In genomic region chr12:76370831-76371571, GRCm38 (mm10) we compare ENCODE assay signal across 7 mouse cellular contexts. TPM values are rescaled to one million over a fixed set of nuclear protein-coding genes. Genes with fewer than 3 reads are reported as not detected.
DNase-seq lines count a peak whose midpoint lies in the region; ATAC-seq and TF ChIP-seq lines count a peak whose summit lies in the region.

No protein-coding gene starts in this region.

- no peaks in the 10 kb centered on the region for H3K36me3 ChIP-seq in limb, embryonic 14.5 days (ENCODE audit: control insufficient read depth, insufficient read depth, low read length)
- no peaks in the 10 kb centered on the region for H3K36me3 ChIP-seq in midbrain, embryonic 15.5 days (replicated peaks)

- H3K9me3 ChIP-seq in limb, embryonic 14.5 days (ENCODE audit: control insufficient read depth, low read length): no peaks in the 10 kb centered on the region
- H3K9me3 ChIP-seq in midbrain, embryonic 15.5 days: no peaks in the 10 kb centered on the region

- under 1% methylated on average over 42 of the region's 63 CpGs for WGBS in limb, embryonic 14.5 days
- under 1% methylated on average over 62 of the region's 63 CpGs for WGBS in midbrain, embryonic 15.5 days

- H3K9ac ChIP-seq in limb, embryonic 14.5 days (ENCODE audit: low read depth, low read length, severe bottlenecking): peak overlapping the region; percentile 99
- peak overlapping the region; percentile 97 for H3K9ac ChIP-seq in midbrain, embryonic 15.5 days

- 0 out of 2 replicates have a peak, but pooled peaks have one; percentile 16 for TF ChIP-seq POLR2A in limb, embryonic 14.5 days (IDR thresholded peaks at IDR 0.05; ENCODE audit: borderline replicate concordance, extremely low read depth, insufficient read depth, insufficient read length)

- DNase-seq in adrenal gland, adult 2 months: peak; percentile 91
- DNase-seq in embryo, embryonic 11 days: peak; percentile 90
- DNase-seq in kidney, adult 11 months: peak; percentile 71
- DNase-seq in limb, embryonic 14.5 days (ENCODE audit: low spot score): peak; percentile 85
- peak; percentile 66 to 71 for DNase-seq in spleen, postnatal 14 days (ENCODE audit: low spot score in 2 of 2)

- peak; percentile 31 for ATAC-seq in granulocyte monocyte progenitor cell, adult 5-6 weeks (replicated peaks; ENCODE audit: poor library complexity, severe bottlenecking)
- peak; percentile 67 for ATAC-seq in limb, embryonic 14.5 days (ENCODE audit: low FRiP score, low read depth)
- peak; percentile 7; the same call in 1 of the 2 replicates for ATAC-seq in midbrain, embryonic 15.5 days (replicated peaks)

- H3K27ac ChIP-seq in limb, embryonic 14.5 days (replicated peaks; ENCODE audit: low read depth, low read length): peak overlapping the region; percentile 100
- peak overlapping the region; percentile 96 for H3K27ac ChIP-seq in midbrain, embryonic 15.5 days

- H3K4me3 ChIP-seq in limb, embryonic 14.5 days (replicated peaks; ENCODE audit: low read length): peak overlapping the region; percentile 96
- H3K4me3 ChIP-seq in midbrain, embryonic 15.5 days: peak overlapping the region; percentile 64

- peak overlapping the region; percentile 83 for H3K4me2 ChIP-seq in limb, embryonic 14.5 days (replicated peaks; ENCODE audit: low read depth, low read length, severe bottlenecking)
- peak overlapping the region; percentile 95 for H3K4me2 ChIP-seq in midbrain, embryonic 15.5 days

- no peaks in the 10 kb centered on the region for H3K27me3 ChIP-seq in limb, embryonic 14.5 days (ENCODE audit: control insufficient read depth, insufficient read depth, low read length)
- no peaks in the 10 kb centered on the region for H3K27me3 ChIP-seq in midbrain, embryonic 15.5 days (replicated peaks)

- peaks cover 42% of the 10 kb centered on the region for H3K4me1 ChIP-seq in limb, embryonic 14.5 days (ENCODE audit: control insufficient read depth, insufficient read depth, low read length)
- H3K4me1 ChIP-seq in midbrain, embryonic 15.5 days: peaks cover 37% of the 10 kb centered on the region

RNA-seq across cellular contexts. Expression of gene Zbtb1, which starts 0.9 kb away (rescaled TPM):
- 1 to 10 TPM; 5.0 to 5.5 TPM for total RNA-seq in adrenal gland, adult 2 months (2021)
- polyA plus RNA-seq in adrenal gland, adult 2 months (2012; rRNA removed): 2.3 and 2.4 TPM in 2 replicates
- total RNA-seq in granulocyte monocyte progenitor cell, adult 5-6 weeks (2014; fragmentation: Nextera tagmentation): 12.0 and 15.6 TPM in 2 replicates
- total RNA-seq in granulocyte monocyte progenitor cell, adult 5-6 weeks (2017): 12.9 and 15.3 TPM in 2 replicates
- 6.2 and 6.9 TPM in 2 replicates for polyA plus RNA-seq in limb, embryonic 14.5 days (2012; rRNA removed)
- 9.4 and 10.5 TPM in 2 replicates for polyA plus RNA-seq in limb, embryonic 14.5 days (2014; fragmentation: Nextera tagmentation; extraction: Ambion mirVana)
- polyA plus RNA-seq in midbrain, embryonic 15.5 days (2015; fragmentation: Nextera tagmentation; extraction: Ambion mirVana): 3.4 and 3.5 TPM in 2 replicates

RNA-seq across cellular contexts. Expression of gene Zbtb25, which starts 1.6 kb away (rescaled TPM):
- 1 to 10 TPM; 6.9 to 9.4 TPM for total RNA-seq in adrenal gland, adult 2 months (2021)
- polyA plus RNA-seq in adrenal gland, adult 2 months (2012; rRNA removed): 4.9 and 6.0 TPM in 2 replicates
- 26.4 and 29.4 TPM in 2 replicates for total RNA-seq in granulocyte monocyte progenitor cell, adult 5-6 weeks (2014; fragmentation: Nextera tagmentation)
- total RNA-seq in granulocyte monocyte progenitor cell, adult 5-6 weeks (2017): 21.4 and 22.4 TPM in 2 replicates
- polyA plus RNA-seq in limb, embryonic 14.5 days (2012; rRNA removed): 24.1 and 27.2 TPM in 2 replicates
- 21.4 and 23.9 TPM in 2 replicates for polyA plus RNA-seq in limb, embryonic 14.5 days (2014; fragmentation: Nextera tagmentation; extraction: Ambion mirVana)
- polyA plus RNA-seq in midbrain, embryonic 15.5 days (2015; fragmentation: Nextera tagmentation; extraction: Ambion mirVana): 14.6 and 15.1 TPM in 2 replicates

RNA-seq across cellular contexts. Expression of gene Hspa2, which starts 33.0 kb away (rescaled TPM):
- total RNA-seq in adrenal gland, adult 2 months (2021): 10 to 100 TPM; 18.7 to 23.8 TPM
- polyA plus RNA-seq in adrenal gland, adult 2 months (2012; rRNA removed): 15.9 and 21.3 TPM in 2 replicates
- total RNA-seq in granulocyte monocyte progenitor cell, adult 5-6 weeks (2014; fragmentation: Nextera tagmentation): 1.9 and 7.3 TPM in 2 replicates
- total RNA-seq in granulocyte monocyte progenitor cell, adult 5-6 weeks (2017): 18.9 and 19.4 TPM in 2 replicates
- 5.1 and 6.7 TPM in 2 replicates for polyA plus RNA-seq in limb, embryonic 14.5 days (2012; rRNA removed)
- 7.7 and 8.3 TPM in 2 replicates for polyA plus RNA-seq in limb, embryonic 14.5 days (2014; fragmentation: Nextera tagmentation; extraction: Ambion mirVana)
- polyA plus RNA-seq in midbrain, embryonic 15.5 days (2015; fragmentation: Nextera tagmentation; extraction: Ambion mirVana): 5.5 and 5.6 TPM in 2 replicates

RNA-seq across cellular contexts. Expression of gene Akap5, which starts 46.3 kb away (rescaled TPM):
- total RNA-seq in adrenal gland, adult 2 months (2021): under 1 TPM; 0.29 to 0.76 TPM
- polyA plus RNA-seq in adrenal gland, adult 2 months (2012; rRNA removed): 0.07 TPM in 2 replicates
- 0.17 TPM in 1 of 2 replicates, not detected in the other for total RNA-seq in granulocyte monocyte progenitor cell, adult 5-6 weeks (2014; fragmentation: Nextera tagmentation)
- 0.21 and 0.30 TPM in 2 replicates for total RNA-seq in granulocyte monocyte progenitor cell, adult 5-6 weeks (2017)
- 1.1 and 1.6 TPM in 2 replicates for polyA plus RNA-seq in limb, embryonic 14.5 days (2012; rRNA removed)
- 1.0 and 1.5 TPM in 2 replicates for polyA plus RNA-seq in limb, embryonic 14.5 days (2014; fragmentation: Nextera tagmentation; extraction: Ambion mirVana)
- polyA plus RNA-seq in midbrain, embryonic 15.5 days (2015; fragmentation: Nextera tagmentation; extraction: Ambion mirVana): 9.8 and 10.3 TPM in 2 replicates

RNA-seq across cellular contexts. Expression of gene Ppp1r36, which starts 46.3 kb away (rescaled TPM):
- total RNA-seq in adrenal gland, adult 2 months (2021): under 1 TPM; 0.23 to 0.24 TPM
- polyA plus RNA-seq in adrenal gland, adult 2 months (2012; rRNA removed): not detected in 2 replicates
- not detected in 2 replicates for total RNA-seq in granulocyte monocyte progenitor cell, adult 5-6 weeks (2014; fragmentation: Nextera tagmentation)
- total RNA-seq in granulocyte monocyte progenitor cell, adult 5-6 weeks (2017): 0.69 TPM in 1 of 2 replicates, not detected in the other
- 2.1 and 4.2 TPM in 2 replicates for polyA plus RNA-seq in limb, embryonic 14.5 days (2012; rRNA removed)
- polyA plus RNA-seq in limb, embryonic 14.5 days (2014; fragmentation: Nextera tagmentation; extraction: Ambion mirVana): 3.1 and 5.3 TPM in 2 replicates
- polyA plus RNA-seq in midbrain, embryonic 15.5 days (2015; fragmentation: Nextera tagmentation; extraction: Ambion mirVana): 0.73 and 1.0 TPM in 2 replicates

Comparison
In these comparisons a context has a peak if more than half of its experiments do, and no peak if none do; other contexts are left out.
1. Peak in every context shown above with its lines: DNase-seq, ATAC-seq, H3K4me3 ChIP-seq and H3K27ac ChIP-seq.
2. ATAC-seq: peak in every context shown above with its lines; median percentile 67 in limb, embryonic 14.5 days; 31 in granulocyte monocyte progenitor cell, adult 5-6 weeks; 7 in midbrain, embryonic 15.5 days.